Mouse (Mus musculus) WW6 (cell line): ENCODE results near the gene Olfr624.
"Not testable (repeated sequence)": the region's sequence is repeated elsewhere in the genome, so short reads cannot be mapped to it uniquely, and the experiment has no call there.

Source experiments
- DNase-seq: peaks from one replicate; pipeline ENCODE4 v3.0.0-alpha.2; 2013; ENCODE audit warnings: low read depth, low spot score

Olfr624 gene

GRCm38 (mm10) chr7:103671091-103671490 lies at the start of gene Olfr624:
Gene Olfr624 (minus strand): TSS chr7:103671191.
- no peak for DNase-seq

- not testable (repeated sequence) for DNase-seq
These were observed 45.4 kb upstream of the Olfr624 start for GRCm38 (mm10) chr7:103716398-103716797.

- DNase-seq: no peak
These were observed 43.4 kb upstream of the Olfr624 start, which contains the start of gene Olfr243 for GRCm38 (mm10) chr7:103714371-103714770. Gene Olfr243 (plus strand): TSS chr7:103714671.

- peak; percentile 20 for DNase-seq
These were observed 41.0 kb upstream of the Olfr624 start for GRCm38 (mm10) chr7:103712024-103712423.

GRCm38 (mm10) chr7:103699469-103699868 lies 28.5 kb upstream of the Olfr624 start:
- no peak for DNase-seq

GRCm38 (mm10) chr7:103682420-103682819 lies 11.4 kb upstream of the Olfr624 start, which contains the start of gene Olfr625-ps1:
Gene Olfr625-ps1 (plus strand): TSS chr7:103682720.
- DNase-seq: no peak

- no peak for DNase-seq
These were observed 7.4 kb downstream of the Olfr624 start, which contains the start of gene Olfr623 for GRCm38 (mm10) chr7:103663598-103663997. Gene Olfr623 (minus strand): TSS chr7:103663698.

GRCm38 (mm10) chr7:103644070-103644469 lies 26.9 kb downstream of the Olfr624 start:
- no peak for DNase-seq

- no peak for DNase-seq
These were observed 28.4 kb downstream of the Olfr624 start, which contains the start of gene Olfr622 for GRCm38 (mm10) chr7:103642602-103643001. Gene Olfr622 (minus strand): TSS chr7:103642702.

GRCm38 (mm10) chr7:103636795-103637194 lies 34.2 kb downstream of the Olfr624 start:
- no peak for DNase-seq
